Mouse (Mus musculus) cerebellum, adult 11 months (tissue): ENCODE measurements at regions not wholly inside any gene's neighbourhood (a gene's known extent, or its start where the extent isn't known, plus 50 kb on each side); places are given as distances from the start of the nearest gene placed in this dataset.
"Not testable (repeated sequence)": the region's sequence is repeated elsewhere in the genome, so short reads cannot be mapped to it uniquely, and the experiment has no call there.

Experiments
- DNase-seq: peaks from one replicate; pipeline ENCODE4 v3.0.0; 2022

DNA sequence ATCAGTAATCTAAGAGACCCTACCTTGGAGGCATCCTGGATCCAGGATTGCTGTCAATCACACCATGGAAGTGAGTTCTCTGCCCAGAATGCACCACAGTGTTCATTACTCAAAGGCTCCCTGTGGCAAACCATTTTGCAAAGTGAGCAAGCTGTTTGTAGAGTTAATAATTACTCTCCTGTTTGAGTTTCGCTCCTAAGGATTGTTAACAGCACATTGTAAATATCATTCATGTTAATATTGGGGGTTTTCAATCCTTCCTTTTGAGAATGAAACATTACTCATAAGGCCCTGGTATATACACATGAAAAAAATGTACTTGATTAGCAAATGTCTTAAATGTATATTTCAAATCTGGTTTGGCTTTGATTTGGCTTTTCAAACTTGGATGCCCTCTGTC, 58.1 kb upstream of the Clstn2 start:
- no peak for DNase-seq

DNA sequence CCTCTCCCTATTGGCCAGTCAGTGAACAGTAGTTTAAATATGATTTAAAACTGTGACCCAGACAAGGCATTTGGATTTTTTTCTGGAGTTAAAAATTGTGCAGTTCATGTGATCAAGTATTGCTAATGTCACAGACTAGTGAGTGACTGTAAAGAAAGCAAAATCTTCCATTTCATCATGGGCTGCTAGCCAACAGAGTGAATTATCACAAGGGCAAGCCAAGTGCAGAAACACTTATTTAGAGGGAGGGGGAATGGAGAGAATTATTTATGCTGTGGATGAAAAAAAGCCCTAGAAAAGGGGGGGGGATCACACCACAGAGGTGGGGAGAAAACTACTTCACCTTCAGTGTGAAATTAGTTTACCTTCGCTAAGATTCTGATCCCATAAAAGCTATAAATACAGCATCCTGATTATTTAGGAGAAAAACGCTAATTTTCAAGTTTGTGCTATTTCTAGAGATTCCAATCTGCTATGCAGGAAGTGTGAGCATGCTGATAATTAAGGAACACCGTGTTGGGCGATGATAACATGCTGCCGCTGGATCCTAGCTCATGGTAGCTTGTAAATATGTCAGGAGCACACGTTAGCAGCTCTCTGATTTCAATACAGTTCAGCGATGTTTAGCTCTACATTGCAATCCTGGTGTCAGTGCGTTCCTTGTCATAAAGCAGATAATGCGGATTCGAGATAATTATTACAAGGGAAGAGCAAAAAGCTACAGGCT, 62.2 kb upstream of the Clstn2 start:
- DNase-seq = no peak

DNA sequence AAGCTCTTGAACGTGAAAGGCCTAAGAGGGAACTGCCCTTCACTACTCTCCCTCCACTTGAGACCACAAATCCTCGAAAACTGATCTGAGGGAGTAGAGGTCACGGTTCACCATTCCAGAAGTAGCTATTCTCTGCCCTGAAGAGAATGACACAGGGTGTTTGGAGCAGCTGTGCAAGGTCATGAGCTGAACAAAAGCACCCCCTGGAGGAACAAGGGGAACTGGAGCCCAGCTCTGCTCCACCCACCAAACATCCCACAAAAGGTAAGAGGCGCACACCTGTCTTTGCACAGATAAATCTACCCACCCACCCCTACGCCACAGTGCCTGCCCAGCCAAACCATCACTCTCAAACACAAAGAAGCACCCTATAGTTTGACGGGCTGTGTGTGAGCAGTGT, 90.4 kb upstream of the Clstn2 start:
- DNase-seq = peak; percentile 23

DNA sequence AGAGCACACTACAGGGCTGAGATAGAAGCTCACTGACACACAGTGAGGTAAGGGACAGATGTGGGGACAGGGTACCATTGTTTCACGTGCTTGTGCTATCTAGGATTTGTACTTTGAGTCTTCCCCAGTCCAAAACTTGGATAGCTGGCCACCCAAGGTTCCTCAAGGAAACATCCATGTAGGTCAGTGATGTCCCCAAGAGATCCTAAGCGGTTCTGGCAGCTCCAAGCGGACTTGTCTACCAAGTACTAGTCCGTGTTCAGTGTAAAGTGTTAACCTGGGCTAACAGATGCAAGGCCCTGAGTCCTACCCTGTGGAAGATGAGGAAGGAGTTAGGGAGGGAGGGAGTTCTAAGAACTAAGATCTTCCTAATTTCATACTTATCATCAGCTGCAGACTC, 96.6 kb upstream of the Clstn2 start:
- no peak for DNase-seq

DNA sequence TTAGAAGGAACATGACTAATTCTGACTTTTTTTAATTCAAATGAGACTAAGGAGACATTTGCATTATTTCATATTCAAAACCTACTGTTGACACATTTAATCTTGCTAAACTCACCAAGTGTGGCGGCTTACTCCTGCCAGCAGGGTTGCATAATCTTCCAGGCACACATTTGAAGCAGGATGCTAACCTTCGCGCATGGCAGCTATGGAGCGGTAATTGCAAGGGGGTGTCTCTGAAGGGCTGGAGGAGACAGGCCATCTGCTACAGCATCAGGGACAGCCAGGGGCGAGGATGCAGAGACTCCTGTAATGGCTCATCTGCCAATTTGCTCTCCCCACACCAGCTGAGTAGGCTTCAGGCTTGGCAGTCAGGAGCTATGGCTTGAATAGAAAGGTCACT, 97.9 kb upstream of the Clstn2 start:
- DNase-seq = peak; percentile 60

DNA sequence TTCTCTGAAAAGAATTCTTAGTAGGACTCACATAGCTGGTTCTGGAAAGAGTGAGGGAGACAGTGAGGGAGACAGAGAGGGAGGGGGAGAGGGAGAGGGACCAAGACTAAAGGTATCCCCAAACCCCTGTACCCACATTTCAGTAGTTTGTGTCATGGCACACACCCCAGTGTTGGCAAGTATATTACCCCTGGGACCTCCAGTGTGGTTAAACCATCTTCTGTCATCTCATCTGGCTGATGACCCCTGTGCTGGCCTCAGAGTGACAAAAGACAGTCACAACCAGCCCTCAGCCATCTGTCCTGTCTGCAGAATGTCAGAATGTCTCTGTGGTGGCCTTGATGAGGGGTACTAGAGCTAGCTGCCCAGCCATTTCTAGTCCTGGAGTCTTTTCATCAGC, 107.6 kb upstream of the Clstn2 start:
- DNase-seq = no peak

DNA sequence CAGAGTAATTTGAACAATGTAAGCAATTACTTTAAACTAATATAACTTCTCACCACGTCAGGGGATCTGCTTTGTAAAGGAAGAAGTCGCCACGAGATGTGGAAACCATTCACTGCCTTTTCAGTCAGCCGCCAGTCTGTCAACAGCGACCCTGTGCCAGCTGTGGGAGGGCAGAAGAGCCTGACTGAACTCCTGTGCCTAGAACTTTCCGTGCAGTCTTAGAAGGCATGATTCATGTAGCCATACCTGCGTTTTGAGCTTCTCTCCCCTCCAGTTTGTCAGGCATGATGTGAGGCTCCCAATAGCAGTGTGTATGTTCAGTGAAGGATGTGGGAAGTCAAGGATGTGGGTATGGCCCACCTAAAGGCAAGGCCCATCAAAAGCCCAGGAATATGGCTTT, 109.1 kb upstream of the Clstn2 start:
- DNase-seq = no peak

DNA sequence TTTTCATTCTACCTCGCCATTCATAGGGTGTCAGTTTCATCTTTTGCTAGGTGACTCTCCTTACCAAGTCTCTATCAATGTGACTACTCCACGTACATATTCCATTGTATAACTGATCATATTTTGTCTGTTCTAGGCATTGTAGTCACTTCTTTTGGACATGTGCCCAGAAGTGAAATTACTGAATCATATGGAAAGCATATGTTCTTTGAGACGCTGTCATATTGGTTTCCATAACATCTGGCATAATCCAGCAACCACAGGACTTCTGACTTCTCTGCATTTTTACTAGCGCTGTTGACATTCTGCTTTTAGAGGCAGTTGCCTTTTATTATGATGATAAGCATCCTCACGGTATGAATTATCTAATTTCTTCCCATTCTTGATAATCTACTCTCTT, 113.9 kb upstream of the Clstn2 start:
- DNase-seq = no peak

DNA sequence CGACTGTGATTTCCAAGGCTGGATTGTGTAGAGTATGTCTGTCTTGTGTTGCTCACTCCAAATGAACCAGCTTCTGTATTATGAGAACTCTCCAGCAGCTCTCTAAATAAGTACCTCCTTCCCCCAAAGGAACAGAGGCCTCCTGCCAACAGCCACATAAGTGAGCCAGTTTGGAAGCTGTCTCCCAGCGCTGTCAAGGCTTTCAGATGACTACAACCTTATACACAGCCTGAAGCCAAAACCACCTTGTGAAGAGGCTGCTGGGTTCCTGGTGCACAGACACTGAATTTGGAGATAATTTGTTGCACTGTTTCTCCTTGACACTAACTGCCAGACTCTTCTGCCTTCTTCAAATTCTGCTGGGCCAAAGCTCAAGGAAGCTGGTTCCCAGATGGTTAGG, 125.4 kb upstream of the Clstn2 start:
- DNase-seq = no peak

DNA sequence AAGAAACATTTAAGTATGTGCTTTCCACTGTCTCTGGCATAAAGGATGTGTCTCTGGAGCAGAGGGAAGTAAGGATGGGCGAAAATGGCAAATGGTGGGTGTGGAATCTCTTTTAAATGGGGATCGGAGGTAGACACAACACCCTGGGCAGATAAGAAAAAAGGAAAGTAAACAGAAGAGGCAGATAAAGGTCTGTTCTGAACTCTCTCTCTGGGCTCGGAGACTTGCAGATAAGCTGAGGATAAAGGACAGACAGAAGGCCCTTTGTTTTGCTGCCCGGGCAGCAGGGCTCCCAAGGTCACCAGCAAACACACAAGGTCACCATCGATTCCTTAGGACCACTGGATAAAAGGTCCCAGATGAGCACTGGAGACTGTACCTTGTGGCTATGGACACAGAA, 122.7 kb upstream of the Nmnat3 start:
- no peak for DNase-seq

DNA sequence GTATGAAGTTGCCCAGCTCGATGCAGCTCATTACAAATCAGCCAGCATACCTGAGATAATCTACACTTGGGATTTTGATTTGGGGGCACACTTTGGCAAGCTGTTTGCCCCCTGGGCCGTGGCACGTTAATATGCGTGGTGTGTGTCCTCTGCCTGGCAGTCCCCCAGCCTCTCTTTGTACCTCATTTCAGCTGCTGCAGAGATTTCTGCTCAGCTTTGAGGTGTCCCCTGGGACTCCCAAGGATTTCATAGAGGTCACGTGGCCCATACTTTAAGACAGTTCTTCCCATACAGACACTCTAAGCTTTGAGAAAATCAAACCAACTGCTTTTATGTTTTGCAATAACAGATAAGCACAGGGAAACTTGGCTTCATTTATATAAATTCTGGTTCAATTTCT, 113.2 kb upstream of the Nmnat3 start:
- no peak for DNase-seq

DNA sequence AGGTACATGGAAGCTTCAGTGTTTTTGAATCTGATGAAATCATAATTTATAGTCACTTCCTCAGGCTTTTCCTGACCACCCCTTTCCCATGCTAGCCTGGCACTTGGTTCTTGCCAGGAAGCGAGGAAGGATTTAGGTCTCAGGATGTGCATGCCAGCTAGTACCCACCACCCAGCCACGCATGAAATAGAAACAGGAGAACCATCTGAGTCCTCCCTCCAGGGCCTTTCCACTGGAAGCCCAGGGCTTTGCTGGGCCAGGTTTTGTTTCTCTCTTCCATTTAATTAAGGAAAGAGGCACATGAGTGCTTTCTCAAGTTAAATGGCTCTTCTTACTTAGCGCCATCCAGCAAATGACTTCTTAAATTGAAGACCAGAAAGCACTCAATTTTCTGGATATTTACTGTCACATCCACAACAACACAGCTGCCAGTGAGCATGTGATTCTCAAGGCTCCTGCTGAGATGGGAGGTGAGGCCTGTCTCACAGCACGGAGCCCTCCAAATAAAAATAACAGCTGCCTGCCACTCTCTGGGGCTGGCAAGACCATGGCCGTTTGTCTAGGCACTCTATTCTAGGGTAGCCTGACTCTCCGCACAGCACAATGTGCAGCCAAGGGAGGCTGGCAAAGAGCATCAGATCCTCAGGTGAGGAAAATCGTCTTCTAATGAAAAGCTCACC, 110.4 kb upstream of the Nmnat3 start:
- no peak for DNase-seq

DNA sequence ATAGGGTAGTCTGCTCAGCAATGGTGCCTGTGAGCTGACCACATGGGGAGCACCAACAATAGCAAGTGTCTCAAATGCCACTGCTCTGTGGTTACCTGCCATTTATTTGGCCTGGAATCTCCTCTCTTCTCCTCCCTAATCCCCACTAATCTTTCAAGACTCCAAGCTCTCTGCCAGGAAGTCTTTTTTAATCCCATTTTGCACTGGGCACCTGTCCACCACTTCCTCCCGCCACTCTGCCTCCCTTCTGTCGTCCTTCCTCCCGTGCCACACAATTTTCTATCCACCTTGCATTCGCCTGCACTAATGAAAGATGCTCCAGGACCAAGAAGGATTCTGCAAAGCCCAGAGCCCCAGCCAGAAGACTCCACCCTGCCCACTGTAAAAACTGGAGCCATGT, 106.5 kb upstream of the Nmnat3 start:
- DNase-seq = peak; percentile 37

DNA sequence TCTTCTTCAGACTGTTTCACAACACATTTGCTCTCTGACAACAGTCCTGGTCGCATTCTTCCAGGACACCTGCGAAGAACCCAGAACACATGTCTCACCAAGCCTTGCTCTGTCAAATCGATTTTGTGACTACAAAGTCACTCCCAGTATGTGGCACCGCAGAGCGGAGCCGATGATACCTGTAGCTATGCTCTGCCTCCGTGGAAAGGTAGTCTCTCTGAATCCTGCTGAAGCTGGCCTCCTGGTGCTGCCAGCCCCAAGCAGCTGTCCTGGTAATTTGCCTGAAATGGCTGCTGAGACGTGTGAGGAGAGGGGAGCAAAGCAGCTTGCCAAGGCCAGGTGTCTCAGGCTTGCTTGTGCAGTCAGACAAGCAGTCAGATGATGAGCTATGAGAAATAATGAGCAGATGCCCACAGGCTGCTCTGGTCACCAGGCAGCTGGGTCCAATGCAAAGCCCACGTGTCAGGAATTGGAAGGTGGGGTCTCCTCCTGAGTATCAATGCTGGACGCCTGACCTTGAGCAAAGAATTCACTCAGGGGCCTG, 100.4 kb upstream of the Nmnat3 start:
- no peak for DNase-seq

DNA sequence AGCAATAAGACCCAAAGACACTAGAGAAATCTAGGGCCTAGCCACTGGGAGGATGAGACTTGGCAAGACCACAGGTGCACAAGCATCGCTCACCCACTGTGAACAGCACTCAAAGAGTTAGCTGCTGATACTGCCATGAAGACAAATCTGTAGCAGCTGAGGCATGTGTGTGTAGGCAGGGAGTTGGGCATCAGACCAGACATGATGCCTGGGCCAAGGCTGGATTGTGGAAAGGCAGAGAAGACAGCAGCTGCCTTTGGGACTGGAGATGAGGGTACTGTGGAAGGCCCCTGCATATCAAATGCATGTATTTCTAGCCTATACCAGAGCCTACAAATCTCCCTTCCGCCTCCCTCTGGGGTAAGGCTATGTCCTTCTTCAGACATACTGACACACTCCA, 92.9 kb upstream of the Nmnat3 start:
- no peak for DNase-seq

DNA sequence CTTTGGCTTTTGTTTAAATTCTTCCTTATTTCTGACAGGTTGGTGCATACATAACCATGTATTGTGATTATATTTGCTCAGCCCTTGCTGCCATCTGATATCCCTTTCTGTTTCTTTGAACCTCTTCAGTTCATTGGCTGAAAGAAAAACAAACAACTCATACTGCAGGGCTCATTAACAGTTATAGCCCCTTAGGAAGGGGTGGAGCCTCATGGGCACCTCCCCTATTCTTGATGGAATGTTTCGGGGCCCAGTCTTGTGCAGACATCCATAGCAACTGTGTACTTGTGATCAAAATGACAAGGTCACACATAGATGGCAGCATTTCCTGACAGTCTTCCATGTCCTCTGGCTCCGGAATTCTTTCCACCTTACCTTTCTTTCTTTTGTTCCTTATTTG, 68.4 kb upstream of the Nmnat3 start:
- DNase-seq = no peak

DNA sequence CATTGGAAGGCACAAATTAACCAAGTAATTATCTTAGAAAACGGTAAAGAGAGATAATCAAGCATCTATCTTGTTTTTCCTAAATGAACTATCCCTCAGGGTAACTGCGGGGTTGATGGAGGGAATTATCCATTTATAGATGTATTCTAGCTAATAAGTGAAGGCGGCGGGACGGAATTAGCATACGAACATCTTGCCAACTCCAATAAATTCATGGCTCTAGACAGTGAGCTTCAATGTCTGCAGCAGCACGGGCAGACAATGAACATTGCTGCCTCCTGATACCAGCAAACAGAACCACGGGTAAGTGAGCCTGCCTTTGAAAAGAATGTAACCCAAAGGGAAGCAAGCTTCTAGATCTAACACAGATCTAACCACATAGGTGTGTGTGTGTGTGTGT, 66.9 kb upstream of the Nmnat3 start:
- DNase-seq = no peak

DNA sequence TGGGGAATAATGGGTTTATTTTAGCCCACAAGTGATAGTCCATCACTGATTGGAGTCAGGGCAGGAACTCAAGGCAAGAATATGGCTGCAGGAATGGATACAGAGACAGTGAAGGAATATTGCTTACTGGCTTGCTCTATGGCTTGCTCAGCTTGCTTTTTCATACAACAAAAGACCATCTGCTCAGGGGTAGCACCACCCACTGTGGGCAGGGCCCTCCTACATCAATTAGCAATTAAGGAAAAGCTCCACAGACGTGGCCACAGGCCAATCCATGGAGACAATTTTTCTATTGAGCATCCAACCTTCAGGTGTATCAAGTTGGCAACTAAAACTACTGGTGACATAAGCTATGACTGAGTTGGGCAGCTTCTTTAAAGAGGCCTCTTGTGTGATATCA, 65.5 kb upstream of the Nmnat3 start:
- no peak for DNase-seq

DNA sequence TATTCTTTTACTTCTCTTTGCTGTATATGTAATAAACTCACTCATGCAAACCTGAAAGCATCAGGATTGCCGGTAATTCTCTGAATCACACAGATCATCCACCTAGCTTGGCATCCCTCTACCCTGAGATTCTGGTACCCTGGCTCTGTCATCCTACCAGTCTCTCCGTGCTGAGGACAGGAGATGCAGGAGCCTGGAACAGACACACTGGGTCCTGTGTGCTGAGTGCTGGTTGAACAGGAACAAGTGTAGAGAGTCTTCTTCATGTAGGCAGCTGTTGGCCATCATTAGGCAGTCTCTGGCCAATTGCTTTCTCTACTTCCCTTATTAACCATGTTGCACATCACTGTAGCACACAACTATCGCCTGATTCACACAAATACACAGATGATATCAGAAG, 59.0 kb upstream of the Nmnat3 start:
- DNase-seq = no peak

DNA sequence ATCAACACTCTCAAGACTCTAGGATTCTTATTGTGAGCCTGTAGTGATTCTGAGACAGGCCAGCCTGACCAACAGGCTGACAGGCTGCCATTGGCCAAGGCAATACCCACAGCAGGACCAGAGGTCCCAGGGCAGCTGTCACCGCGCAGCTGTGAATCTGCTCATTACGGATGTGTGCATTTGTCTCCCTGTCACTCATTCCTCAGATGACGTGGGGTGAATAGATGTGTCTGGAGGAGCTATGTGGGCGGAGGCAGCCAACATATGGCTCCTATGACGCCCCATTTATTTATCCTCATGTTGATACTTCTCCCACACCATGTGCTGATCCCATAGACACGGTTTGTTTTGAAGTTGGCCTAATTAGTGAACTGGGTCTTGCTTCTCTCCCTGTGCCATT, 58.3 kb upstream of the Nmnat3 start:
- DNase-seq = no peak

DNA sequence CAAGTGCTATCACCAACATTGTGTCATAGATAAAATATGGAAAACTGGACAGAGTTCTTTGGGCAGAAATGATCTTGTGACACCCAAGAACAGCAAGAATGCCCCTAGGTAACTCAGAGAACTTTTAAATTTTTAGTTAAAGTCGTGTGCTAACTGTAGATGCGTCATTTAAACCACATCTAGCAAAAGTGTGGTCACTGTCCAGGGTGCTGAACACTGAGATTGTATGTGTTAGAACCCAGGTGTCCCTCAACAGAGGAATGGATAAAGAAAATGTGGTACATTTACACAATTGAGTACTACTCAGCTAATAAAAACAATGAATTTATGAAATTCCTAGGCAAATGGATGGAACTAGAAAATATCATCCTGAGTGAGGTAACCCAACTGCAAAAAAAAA, 52.5 kb upstream of the Nmnat3 start:
- DNase-seq = not testable (repeated sequence)
